Mouse (Mus musculus) liver, adult 2 months (tissue): ENCODE measurements at regions not wholly inside any gene's neighbourhood (a gene's known extent, or its start where the extent isn't known, plus 50 kb on each side); places are given as distances from the start of the nearest gene placed in this dataset.

ENCODE experiments used
- DNase-seq: peaks from one replicate; pipeline ENCODE4 v3.0.0-alpha.2; 2011; ENCODE audit warnings: low read depth, low spot score; ENCODE audit errors: extremely low read depth
- H3K27ac ChIP-seq: fragments of 200-500 bp; replicated peaks from 2 replicates; pipeline ENCODE4 v1.5.1; 2012; ENCODE audit warnings: low read depth, mild to moderate bottlenecking, control low read depth, inconsistent platforms, low read length; ENCODE audit not compliant: insufficient read depth
- H3K27me3 ChIP-seq: fragments of 200-500 bp; 2 replicates; pipeline ENCODE4 v1.6.1; 2012; ENCODE audit warnings: mild to moderate bottlenecking, moderate library complexity, low read length, inconsistent platforms; ENCODE audit not compliant: control insufficient read depth, insufficient read depth
- H3K36me3 ChIP-seq: fragments of 200-500 bp; 2 replicates; pipeline ENCODE4 v1.6.1; 2012; ENCODE audit warnings: low read length, inconsistent platforms; ENCODE audit not compliant: control insufficient read depth, insufficient read depth
- H3K4me1 ChIP-seq: fragments of 200-500 bp; 2 replicates; pipeline ENCODE4 v1.6.1; 2011; ENCODE audit warnings: low read length; ENCODE audit not compliant: control insufficient read depth, insufficient read depth
- H3K4me3 ChIP-seq: fragments of 200-500 bp; 2 replicates; pipeline ENCODE4 v1.5.1; 2011; ENCODE audit warnings: low read depth, mild to moderate bottlenecking, control low read depth, low read length, moderate library complexity; ENCODE audit not compliant: insufficient read depth
- H3K79me2 ChIP-seq: fragments of 200-500 bp; 2 replicates; pipeline ENCODE4 v1.6.1; 2012; ENCODE audit warnings: inconsistent platforms, mild to moderate bottlenecking, low read length, moderate library complexity; ENCODE audit not compliant: control insufficient read depth, insufficient read depth
- H3K9ac ChIP-seq: fragments of 200-500 bp; 2 replicates; pipeline ENCODE4 v1.6.1; 2012; ENCODE audit warnings: low read depth, mild to moderate bottlenecking, control low read depth, inconsistent platforms, low read length
- CTCF ChIP-seq: fragments of 200-500 bp; IDR thresholded peaks from 2 replicates; pipeline ENCODE4 v1.5.1; 2011; ENCODE audit warnings: low read depth, low read length, control low read depth
- POLR2A ChIP-seq: fragments of 200-500 bp; IDR thresholded peaks from 2 replicates; pipeline ENCODE4 v1.6.1; 2011; ENCODE audit warnings: low read length, control low read depth; ENCODE audit not compliant: insufficient read depth; ENCODE audit errors: extremely low read depth
- WGBS: fragments of 180-500 bp; shearing (Covaris S2); methylation state at CpG from one replicate; pipeline ENCODE4 v1.1.7; 2018; 5-methylcytosine and 5-hydroxymethylcytosine counted together

DNA sequence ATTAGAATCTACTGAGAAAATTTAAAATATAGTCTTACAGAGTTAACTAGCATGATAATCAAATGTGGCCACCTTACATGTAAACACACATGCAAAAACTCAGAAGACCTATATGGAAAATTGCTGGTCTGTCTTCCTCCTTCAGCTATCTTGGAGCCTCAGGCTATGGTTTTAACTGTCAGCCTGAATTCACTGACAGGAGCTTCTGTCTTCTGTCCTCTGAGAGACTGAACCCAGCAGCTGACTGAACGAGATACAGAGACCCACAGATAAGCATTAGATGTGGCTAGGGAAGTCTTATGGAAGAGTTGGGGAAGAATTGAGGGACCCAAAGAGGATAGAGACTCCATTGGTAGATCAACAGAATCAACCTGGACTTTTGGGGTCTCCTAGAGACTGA lies 360.0 kb upstream of the Meox2 start:
- TF ChIP-seq CTCF (no peak), POLR2A (no peak)
- H3K79me2 ChIP-seq, result no peaks in the 10 kb centered on the region
- H3K27ac ChIP-seq, result no peak overlapping the region
- H3K9ac ChIP-seq, result no peak overlapping the region
- H3K4me1 ChIP-seq, result no peaks in the 10 kb centered on the region
- no peaks in the 10 kb centered on the region for H3K36me3 ChIP-seq
- WGBS, result 73% methylated on average over 1 of the region's 1 CpGs
- H3K4me3 ChIP-seq, result no peak overlapping the region
- DNase-seq, result no peak
- no peaks in the 10 kb centered on the region for H3K27me3 ChIP-seq

DNA sequence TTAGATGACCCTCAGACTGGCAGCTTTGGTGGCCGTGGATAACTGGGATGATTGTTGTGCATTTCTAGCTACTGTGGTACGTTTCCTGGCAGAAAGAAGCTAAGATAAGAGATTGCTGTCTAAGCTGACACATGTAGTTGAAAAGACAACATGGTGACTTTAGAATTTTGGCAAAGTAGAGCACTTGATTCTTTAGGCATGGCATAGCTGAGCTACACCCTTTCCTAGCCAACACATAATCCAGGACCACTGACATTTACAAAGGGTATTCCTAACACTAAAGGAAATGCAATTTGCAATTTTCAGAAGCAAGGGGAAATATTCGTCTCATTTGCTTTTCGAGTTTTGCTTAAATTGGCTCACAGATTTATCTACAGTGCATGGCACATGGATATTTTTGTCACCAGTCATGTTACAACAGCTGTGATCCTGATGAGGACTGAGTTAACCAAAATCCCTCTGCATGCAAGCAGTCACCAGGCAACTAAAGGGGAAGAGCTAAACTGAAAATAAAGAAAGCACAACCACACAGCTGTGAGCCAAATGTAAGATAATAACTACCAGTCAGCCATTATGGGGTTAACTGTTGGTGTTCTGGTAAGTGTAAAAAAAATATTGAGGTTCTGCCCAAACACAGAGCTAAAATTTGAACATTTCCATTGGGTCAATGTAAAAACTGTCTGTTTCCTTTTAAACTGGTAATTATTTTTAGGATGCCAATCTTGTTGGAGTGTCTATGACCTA lies 342.9 kb upstream of the Meox2 start:
- Histone ChIP-seq H3K79me2 (no peaks in the 10 kb centered on the region), H3K4me3 (no peak overlapping the region), H3K4me1 (no peaks in the 10 kb centered on the region), H3K27ac (no peak overlapping the region), H3K36me3 (no peaks in the 10 kb centered on the region), H3K9ac (no peak overlapping the region), H3K27me3 (no peaks in the 10 kb centered on the region)
- no peak for DNase-seq
- WGBS, result 72% methylated on average over 4 of the region's 4 CpGs
- TF ChIP-seq CTCF (no peak), POLR2A (no peak)

DNA sequence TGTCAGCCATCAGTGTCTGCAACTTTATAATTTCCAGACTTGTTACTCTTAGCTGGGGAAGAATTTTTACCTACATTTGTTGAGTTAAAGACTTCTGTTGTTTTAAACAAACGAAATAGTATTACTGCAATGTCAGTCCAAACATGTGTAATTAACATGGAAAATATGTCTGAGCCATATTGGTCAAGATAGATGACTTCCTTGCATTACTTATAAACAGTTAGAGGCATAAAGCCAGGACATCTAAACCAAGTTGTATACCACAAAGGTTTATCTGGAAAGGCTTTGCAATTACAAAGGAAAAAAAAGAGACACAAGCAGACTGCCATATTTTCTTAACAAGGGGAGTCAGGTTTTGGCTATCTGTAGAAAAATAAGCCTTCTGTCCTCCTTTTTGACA lies 342.2 kb upstream of the Meox2 start:
- Histone ChIP-seq H3K79me2 (no peaks in the 10 kb centered on the region), H3K9ac (no peak overlapping the region), H3K4me3 (no peak overlapping the region), H3K27me3 (no peaks in the 10 kb centered on the region), H3K27ac (no peak overlapping the region), H3K4me1 (no peaks in the 10 kb centered on the region), H3K36me3 (no peaks in the 10 kb centered on the region)
- DNase-seq, result no peak
- 11% methylated on average over 1 of the region's 1 CpGs for WGBS
- TF ChIP-seq CTCF (no peak), POLR2A (no peak)

DNA sequence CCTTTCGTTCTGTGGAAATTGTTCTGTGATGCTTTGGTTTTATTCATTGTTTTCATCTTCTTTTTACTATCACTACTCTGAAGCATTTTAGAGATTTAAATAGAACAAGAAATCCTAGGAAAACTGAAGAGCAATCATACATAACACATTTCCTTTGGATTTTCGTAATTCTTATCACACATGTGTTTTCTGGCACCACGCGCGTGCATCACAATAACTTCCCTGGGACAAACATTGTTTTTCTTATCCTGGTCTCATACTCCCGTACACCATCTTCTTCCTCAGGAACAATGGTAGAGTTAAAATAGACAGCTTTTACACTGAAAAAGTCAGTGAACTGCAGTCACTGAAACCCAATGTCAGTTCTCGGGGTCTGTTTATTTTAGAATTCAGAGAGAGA lies 327.6 kb upstream of the Meox2 start:
- Histone ChIP-seq H3K9ac (no peak overlapping the region), H3K27ac (no peak overlapping the region), H3K36me3 (no peaks in the 10 kb centered on the region), H3K4me1 (no peaks in the 10 kb centered on the region), H3K79me2 (no peaks in the 10 kb centered on the region), H3K4me3 (no peak overlapping the region), H3K27me3 (no peaks in the 10 kb centered on the region)
- no peak for DNase-seq
- no peak for TF ChIP-seq CTCF
- no peak for TF ChIP-seq POLR2A
- WGBS, result 71% methylated on average over 7 of the region's 7 CpGs

DNA sequence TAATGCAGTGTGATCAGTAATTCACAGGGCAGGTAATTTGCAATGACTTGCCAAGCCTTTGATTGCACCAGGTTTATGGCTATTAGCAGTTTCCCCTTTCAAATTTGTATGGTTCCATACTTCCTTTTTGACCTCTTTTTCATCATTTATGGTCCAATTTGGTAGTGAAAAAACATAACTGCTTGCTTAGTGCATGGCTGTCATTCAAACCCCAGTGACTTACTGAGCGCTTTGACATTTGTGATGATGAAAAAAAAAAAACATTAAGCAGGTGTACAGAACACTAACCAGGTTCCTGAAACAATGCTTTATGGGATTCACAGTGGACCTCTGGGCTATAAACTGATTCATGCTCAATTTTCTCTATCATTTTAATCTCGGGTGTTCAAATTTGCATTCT lies 317.5 kb upstream of the Meox2 start:
- WGBS, result 85% methylated on average over 2 of the region's 2 CpGs
- no peak for TF ChIP-seq POLR2A
- TF ChIP-seq CTCF, result no peak
- no peaks in the 10 kb centered on the region for H3K36me3 ChIP-seq
- no peak overlapping the region for H3K9ac ChIP-seq
- H3K4me1 ChIP-seq, result no peaks in the 10 kb centered on the region
- no peaks in the 10 kb centered on the region for H3K79me2 ChIP-seq
- no peak overlapping the region for H3K4me3 ChIP-seq
- H3K27ac ChIP-seq, result no peak overlapping the region
- H3K27me3 ChIP-seq, result no peaks in the 10 kb centered on the region
- DNase-seq, result no peak

DNA sequence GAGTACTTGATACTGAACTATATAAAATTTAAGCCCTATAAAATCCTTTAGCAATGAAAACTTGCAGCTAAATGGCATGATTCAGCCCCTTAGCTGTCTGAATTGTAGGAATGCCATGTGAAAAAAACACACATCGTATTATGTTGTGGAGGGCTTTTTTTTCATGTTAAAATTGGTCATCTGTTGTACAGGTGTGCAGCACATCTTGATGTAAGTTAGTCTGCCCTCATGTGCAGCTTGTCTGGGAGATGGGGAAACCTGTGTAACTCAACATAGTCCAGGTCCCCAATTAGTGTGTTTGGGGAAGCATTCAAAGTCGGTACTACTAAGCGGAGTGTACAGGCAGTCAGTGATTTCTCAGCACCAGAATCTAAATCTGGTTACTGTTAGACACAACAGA lies 316.9 kb upstream of the Meox2 start:
- Histone ChIP-seq H3K27ac (no peak overlapping the region), H3K36me3 (no peaks in the 10 kb centered on the region), H3K4me3 (no peak overlapping the region), H3K4me1 (no peaks in the 10 kb centered on the region), H3K27me3 (no peaks in the 10 kb centered on the region), H3K79me2 (no peaks in the 10 kb centered on the region), H3K9ac (no peak overlapping the region)
- no peak for TF ChIP-seq POLR2A
- no peak for TF ChIP-seq CTCF
- WGBS, result 83% methylated on average over 3 of the region's 3 CpGs
- no peak for DNase-seq
